Mouse (Mus musculus) liver, adult 2 months (tissue): ENCODE results near the gene Nat8f1.
"Not testable (repeated sequence)": the region's sequence is repeated elsewhere in the genome, so short reads cannot be mapped to it uniquely, and the experiment has no call there.

ENCODE experiments used
- CTCF ChIP-seq: fragments of 200-500 bp; IDR thresholded peaks from 2 replicates; pipeline ENCODE4 v1.5.1; 2011; ENCODE audit warnings: low read depth, low read length, control low read depth
- POLR2A ChIP-seq: fragments of 200-500 bp; IDR thresholded peaks from 2 replicates; pipeline ENCODE4 v1.6.1; 2011; ENCODE audit warnings: low read length, control low read depth; ENCODE audit not compliant: insufficient read depth; ENCODE audit errors: extremely low read depth

DNA sequence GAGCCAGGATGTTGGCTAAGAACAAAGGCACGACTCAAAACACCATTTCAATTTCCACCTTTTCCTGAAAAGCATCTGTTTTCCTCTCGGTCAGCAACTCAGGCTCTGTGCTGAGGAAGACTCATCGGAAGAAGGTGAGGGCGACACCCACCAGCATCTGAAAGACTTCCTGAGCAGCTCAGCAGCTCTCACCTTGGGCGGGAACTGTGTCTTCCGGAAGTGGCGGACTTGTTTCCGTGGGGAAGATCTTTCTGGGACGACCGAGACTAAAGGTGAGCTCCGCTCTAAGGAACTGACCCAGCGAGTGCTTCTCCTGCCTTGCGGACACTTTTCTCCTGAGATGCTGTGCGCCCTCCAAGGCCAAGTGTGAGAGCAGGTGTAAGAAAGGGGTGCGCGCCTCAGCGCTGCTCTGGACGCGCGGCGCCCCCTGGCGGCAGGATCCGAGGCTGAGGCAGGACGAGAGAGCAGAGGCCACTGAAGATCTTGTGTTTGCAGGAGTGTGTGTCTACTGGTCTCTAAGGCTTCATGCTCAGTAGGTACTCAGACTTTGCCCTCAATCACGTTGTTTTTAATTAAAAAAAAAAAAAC lies 20.3 kb downstream of the Nat8f1 start:
- TF ChIP-seq POLR2A: not testable (repeated sequence)
- peak; percentile 68 for TF ChIP-seq CTCF
